Mouse (Mus musculus): Measurements from ENCODE around the gene Cd300c. TPM values are rescaled to one million over a fixed set of nuclear protein-coding genes. Genes with fewer than 3 reads are reported as not detected.

Cd300c gene
- 0.32 and 0.46 TPM in 2 replicates for polyA plus RNA-seq (2012; rRNA removed)

DNA sequence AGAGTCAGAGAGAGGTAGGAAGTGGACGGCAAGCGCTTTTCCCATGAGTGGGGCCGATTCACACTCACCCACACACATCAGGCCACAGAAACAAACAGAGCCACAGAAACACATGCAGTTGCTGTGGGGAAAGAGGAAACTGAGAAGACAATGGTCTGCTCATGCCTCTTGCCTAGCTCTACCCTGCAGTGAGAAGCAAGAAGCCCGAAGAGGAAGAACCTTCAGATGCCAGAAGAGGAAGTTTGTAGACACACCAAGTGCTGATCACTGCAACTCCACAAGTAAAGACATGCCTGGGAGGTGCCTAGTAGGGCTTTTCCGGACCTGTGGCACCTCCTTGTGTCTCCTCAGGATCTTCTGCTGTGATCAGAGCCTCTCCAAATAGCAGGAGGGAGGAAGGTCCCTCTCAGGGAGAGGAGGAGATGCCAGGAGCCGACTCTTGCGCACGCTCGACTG lies at the start of gene Cd300c:
TSS of gene Cd300c (minus strand) at position 406 of the 456 bp plus-strand sequence.

DNA sequence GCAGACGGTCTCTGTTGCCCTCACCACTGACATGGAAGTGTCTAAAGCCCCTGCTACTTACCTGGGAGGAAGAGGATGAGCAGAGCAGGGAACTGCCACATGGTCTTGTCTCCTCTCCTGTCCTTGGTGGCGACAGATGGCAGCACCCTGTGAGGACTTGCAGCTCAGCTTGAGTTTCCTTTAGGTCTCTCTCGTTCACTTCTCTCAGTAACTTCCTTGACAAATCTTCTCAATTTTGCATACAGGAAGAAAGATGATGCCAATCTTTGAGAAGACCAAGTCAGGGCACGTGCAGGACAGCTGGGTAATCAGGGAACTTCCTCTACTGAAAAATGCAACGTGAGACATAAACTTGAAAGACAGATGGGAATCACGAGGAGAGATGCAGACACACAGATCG lies 47.1 kb upstream of the Cd300c start, which contains the start of gene Cd300ld2:
TSS of gene Cd300ld2 (minus strand) at position 101 of the 400 bp plus-strand sequence.

DNA sequence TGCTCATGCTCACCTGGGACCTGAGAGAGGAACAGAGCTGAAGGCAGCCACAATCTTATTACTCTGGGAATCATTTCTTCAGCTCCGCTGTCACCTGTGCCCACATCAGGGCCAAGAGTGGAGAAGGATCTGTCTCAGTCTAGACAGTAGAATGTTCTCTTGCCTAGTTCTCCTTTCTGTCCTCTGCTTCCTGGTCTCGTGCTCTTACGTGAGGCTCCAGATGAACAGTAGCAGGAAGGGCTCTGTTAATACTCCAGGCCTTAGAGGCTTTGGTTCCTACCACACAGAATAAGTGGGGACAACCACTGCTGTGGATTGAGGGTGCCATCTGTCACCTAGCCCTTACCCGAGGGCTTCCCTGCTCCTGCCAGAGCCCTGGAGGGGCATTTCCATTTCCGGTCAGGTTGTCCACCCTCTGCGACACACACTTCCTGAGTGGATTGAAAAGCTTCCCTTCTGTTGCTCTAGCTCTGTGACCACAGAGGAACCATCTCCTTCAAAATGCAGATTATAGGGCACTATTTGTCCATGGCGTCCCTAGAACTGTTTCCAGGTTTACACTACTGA lies 32.6 kb upstream of the Cd300c start, which contains the start of gene Cd300c2:
TSS of gene Cd300c2 (minus strand) at position 407 of the 567 bp plus-strand sequence.

DNA sequence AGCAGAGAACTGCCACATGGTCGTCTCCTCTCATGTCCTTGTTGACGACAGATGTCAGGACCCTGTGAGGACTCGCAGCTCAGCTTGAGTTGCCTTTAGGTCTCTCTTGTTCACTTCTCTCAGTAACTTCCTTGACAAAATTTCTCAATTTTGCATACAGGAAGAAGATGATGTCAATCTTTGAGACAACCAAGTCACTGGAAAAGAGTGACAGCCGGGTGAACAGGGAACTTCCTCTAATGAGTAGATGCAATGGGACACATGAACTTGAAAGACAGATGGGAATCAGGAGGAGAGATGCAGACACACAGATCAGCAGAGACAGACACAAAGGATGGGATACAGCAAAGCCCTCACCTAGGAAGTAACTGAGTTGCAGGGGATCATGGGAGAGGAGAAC lies 20.8 kb upstream of the Cd300c start, which contains the start of gene Cd300ld:
TSS of gene Cd300ld (minus strand) at position 130 of the 400 bp plus-strand sequence.

DNA sequence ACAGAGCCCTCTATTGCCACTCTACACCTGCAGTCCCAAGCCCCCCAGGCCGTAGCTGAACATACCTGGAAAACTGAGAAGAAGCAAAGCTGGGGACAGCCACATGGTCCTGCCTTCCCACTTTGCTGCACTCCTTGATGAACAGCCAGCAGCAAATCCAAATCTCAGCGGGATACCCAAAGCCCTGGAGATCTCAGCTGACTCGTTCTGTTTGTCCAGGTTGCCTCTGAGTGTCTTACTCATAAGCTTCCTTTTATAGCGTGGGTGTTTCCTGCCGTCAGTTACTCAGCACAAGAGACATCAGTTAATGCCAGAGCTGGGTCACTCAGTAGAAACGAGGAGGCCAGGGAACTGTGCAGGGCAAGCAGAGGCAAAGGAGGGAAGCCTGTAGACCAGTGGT lies 34.8 kb downstream of the Cd300c start, which contains the start of gene Cd300lb:
TSS of gene Cd300lb (minus strand) at position 243 of the 400 bp plus-strand sequence.

Other genes starting within 250 kb of the Cd300c start
- 6.2 and 8.1 TPM in 2 replicates for gene Dnaic2, start 241.7 kb downstream of the Cd300c start, polyA plus RNA-seq (2012; rRNA removed)
- gene Kif19a, start 203.8 kb downstream of the Cd300c start, polyA plus RNA-seq (2012; rRNA removed) = 0.16 and 0.17 TPM in 2 replicates
- gene Btbd17, start 173.2 kb downstream of the Cd300c start, polyA plus RNA-seq (2012; rRNA removed) = 0.06 and 0.14 TPM in 2 replicates
- not detected in 2 replicates for gene Gpr142, start 170.2 kb downstream of the Cd300c start, polyA plus RNA-seq (2012; rRNA removed)
- gene Gprc5c, start 118.0 kb downstream of the Cd300c start, polyA plus RNA-seq (2012; rRNA removed) = 10.7 and 12.3 TPM in 2 replicates
- 3.2 and 3.8 TPM in 2 replicates for gene Cd300a, start 79.1 kb downstream of the Cd300c start, polyA plus RNA-seq (2012; rRNA removed)
- gene Cd300lb, start 34.8 kb downstream of the Cd300c start, polyA plus RNA-seq (2012; rRNA removed) = 2.8 and 3.0 TPM in 2 replicates
- 2.3 and 3.2 TPM in 2 replicates for gene Cd300ld, start 20.8 kb upstream of the Cd300c start, polyA plus RNA-seq (2012; rRNA removed)
- 14.0 and 14.4 TPM in 2 replicates for gene Cd300c2, start 32.7 kb upstream of the Cd300c start, polyA plus RNA-seq (2012; rRNA removed)
- gene Cd300ld2, start 47.0 kb upstream of the Cd300c start, polyA plus RNA-seq (2012; rRNA removed) = 0.10 TPM in 1 of 2 replicates, not detected in the other
- 0.19 and 0.23 TPM in 2 replicates for gene Cd300ld4, start 57.9 kb upstream of the Cd300c start, polyA plus RNA-seq (2012; rRNA removed)
- 0.29 and 0.49 TPM in 2 replicates for gene Cd300ld5, start 68.6 kb upstream of the Cd300c start, polyA plus RNA-seq (2012; rRNA removed)
- 1.1 and 1.3 TPM in 2 replicates for gene Cd300ld3, start 79.3 kb upstream of the Cd300c start, polyA plus RNA-seq (2012; rRNA removed)
- gene Cd300e, start 93.0 kb upstream of the Cd300c start, polyA plus RNA-seq (2012; rRNA removed) = 1.1 and 1.2 TPM in 2 replicates
- 2.2 and 2.3 TPM in 2 replicates for gene Rab37, start 122.3 kb upstream of the Cd300c start, polyA plus RNA-seq (2012; rRNA removed)
- 13.1 and 17.7 TPM in 2 replicates for gene Cd300lf, start 164.8 kb upstream of the Cd300c start, polyA plus RNA-seq (2012; rRNA removed)
- 53.4 and 55.4 TPM in 2 replicates for gene Slc9a3r1, start 194.2 kb upstream of the Cd300c start, polyA plus RNA-seq (2012; rRNA removed)
- gene Tmem104, start 218.3 kb upstream of the Cd300c start, polyA plus RNA-seq (2012; rRNA removed) = 1.8 and 2.1 TPM in 2 replicates
- 12.4 and 14.7 TPM in 2 replicates for gene Nat9, start 218.7 kb upstream of the Cd300c start, polyA plus RNA-seq (2012; rRNA removed)

All from liver, embryonic 18 days (tissue).